Mouse (Mus musculus) thymus, postnatal 25 days (tissue): Measurements from ENCODE around the gene Polr2l.
A peak's percentile ranks its signal among the peaks of the same experiment; 100 is the strongest.
"Not testable (repeated sequence)": the region's sequence is repeated elsewhere in the genome, so short reads cannot be mapped to it uniquely, and the experiment has no call there.

Experiments used
- DNase-seq: peaks from one replicate; pipeline ENCODE4 v3.0.0; 2022

The Polr2l gene

GRCm38 (mm10) chr7:141447110-141447991 is 27.6 kb downstream of the Polr2l start, which contains the start of gene Rplp2:
TSS of gene Rplp2 (plus strand) at chr7:141447370.
- peak; percentile 94 for DNase-seq

DNA sequence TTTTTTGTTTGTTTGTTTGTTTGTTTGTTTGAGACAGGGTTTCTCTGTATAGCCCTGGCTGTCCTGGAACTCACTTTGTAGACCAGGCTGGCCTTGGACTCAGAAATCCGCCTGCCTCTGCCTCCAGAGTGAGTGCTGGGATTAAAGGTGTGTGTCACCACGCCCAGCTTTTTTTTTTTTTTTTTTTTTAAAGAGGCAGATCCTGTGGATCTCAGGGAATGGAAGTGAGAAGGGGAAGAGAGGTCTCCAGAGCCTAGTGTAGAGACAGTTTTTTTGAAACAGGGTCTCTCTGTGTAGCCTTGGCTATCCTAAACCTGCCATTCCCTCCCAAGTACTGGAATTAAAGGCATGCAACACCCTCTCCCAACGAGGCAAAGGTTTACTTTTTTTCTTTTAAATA is 28.6 kb downstream of the Polr2l start:
- not testable (repeated sequence) for DNase-seq

DNA sequence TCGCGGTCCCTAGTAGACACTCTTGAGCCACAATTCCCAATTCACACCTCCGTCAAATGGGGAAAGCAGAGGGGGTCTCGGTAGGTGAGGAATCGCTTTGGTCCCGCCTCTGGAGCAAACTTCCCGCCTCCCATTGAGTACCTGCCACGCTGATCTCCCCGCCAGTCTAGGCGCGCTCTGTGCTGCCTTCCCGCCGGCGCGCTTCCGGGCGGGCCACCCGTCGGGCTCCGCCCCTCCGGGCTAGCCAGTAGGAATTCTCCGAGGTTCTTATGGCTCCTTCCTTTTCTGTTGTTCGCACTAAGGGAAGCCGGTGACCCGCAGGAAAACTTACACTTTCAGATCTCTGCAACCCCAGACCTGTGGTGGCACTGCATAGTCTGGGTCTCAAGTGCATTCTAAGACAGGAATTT is 31.1 kb downstream of the Polr2l start, which contains the start of gene Pidd1:
Gene Pidd1, minus strand, starts transcription at position 198 of the 410 bp plus-strand sequence.
- DNase-seq: peak; percentile 69

DNA sequence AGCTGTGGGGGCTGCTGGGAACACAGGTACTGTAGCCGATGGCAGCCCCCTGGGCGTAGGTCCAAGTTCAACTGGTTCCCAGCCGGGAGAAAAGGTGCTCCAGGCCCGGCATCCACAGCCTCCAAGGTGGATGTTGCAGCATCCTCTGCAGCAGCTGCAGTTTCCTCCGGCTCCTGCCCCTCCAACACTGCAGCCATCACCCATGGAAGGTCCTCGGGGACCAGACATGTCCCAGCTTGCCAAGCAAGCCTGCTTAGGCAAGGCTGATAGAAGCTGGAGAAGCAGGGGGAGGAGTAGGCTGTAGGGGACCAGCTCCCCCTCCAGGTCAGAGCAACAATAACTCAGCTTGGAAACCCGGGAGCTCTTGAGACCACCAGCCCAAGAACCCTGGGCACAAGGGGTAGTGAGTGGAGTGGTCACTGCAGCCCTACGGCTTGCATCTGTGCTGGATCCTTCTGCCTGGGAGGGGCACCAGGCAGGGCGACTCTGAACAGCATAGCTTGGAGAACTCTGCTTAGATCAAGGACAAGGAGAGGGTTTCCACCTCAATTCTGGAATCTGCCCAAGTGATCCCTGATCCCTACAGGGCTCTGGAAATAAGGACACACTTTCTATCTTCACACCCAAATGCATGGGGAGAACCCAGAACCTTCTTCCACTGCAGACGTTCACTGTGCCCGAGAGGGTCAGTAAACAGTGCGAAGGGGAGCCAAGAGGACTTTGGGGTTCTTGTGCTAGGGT is 31.7 kb downstream of the Polr2l start:
- peak; percentile 55 for DNase-seq

DNA sequence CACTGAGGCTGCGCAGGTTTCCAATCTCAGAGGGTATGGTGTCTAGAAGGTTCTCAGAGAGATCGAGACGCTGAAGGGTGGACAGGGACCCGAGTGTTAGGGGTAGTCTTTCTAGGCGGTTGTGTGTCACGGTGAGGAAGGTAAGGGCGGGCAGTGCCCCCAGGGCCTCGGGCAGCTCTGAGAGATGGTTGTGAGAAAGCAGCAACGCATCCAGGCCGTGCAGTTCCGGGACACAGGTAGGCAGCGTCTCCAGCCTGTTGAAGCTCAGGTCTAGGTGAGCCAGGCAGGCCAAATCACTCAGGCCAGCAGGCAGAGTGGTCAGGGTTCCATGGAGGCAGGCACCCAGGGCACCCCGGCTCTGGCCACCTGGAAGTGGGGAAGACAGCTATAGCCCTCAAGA is 32.7 kb downstream of the Polr2l start:
- DNase-seq: no peak

- DNase-seq: no peak
Measured at GRCm38 (mm10) chr7:141441460-141441859, 33.5 kb downstream of the Polr2l start.

DNA sequence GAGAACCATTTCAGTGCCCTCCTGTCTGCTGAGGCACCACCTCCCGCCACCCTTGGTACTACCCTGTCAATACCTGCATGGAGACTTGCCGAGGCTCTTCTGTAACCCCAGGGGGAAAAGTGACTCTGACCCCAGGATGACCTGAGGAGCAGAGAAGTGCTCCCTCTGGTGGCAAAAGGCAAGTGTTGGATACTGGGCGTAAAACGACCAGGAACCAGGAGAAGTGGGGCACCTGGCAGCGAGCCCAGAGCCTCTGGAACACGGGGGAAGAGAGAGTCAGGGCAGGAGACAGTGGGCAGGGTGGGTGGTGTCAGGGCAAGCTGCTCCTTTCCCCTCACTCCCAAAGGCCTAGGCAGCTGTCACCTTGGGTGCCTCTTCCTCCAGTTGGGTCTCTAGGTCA is 34.3 kb downstream of the Polr2l start:
- DNase-seq: peak; percentile 39

- no peak for DNase-seq
Measured at GRCm38 (mm10) chr7:141439811-141440210, 35.1 kb downstream of the Polr2l start.

- no peak for DNase-seq
Measured at GRCm38 (mm10) chr7:141439140-141439679, 35.7 kb downstream of the Polr2l start.

DNA sequence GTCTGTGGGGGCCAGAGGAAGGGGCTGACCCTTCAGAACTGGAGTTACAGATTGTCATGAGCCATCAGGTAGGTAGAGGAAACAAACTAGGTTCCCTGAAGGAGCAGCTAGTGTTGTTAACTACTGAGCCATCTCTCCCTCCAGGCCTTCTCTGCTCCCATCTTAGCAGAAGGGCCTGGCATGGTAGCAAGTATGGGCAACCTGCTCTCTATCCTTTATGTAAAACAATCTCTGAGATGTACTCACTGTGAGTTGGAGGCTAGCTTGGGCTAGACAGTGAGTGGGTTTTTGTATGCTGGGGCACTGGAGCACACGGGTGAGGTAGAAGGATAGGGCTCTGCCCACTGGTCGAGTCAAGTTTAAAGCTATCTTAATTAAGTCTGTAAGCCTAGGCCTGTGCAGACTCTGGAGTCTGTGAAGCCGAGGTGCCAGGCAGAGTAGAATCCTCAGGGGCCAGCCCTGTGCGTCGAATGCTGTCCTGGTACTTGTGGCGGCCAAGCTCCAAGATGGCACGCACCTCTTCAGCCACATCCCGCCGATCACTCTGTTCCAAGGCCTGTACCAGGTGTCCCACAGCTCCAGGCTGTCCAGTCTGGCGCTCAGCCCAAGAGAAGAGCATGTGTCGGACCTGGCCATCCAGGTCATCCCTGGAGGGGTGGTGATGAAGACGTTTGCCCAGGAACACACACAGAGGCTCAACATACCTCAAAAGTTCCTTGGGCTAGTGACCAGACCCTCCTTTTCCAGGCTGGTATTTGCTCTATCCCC is 36.5 kb downstream of the Polr2l start:
- DNase-seq: no peak

DNA sequence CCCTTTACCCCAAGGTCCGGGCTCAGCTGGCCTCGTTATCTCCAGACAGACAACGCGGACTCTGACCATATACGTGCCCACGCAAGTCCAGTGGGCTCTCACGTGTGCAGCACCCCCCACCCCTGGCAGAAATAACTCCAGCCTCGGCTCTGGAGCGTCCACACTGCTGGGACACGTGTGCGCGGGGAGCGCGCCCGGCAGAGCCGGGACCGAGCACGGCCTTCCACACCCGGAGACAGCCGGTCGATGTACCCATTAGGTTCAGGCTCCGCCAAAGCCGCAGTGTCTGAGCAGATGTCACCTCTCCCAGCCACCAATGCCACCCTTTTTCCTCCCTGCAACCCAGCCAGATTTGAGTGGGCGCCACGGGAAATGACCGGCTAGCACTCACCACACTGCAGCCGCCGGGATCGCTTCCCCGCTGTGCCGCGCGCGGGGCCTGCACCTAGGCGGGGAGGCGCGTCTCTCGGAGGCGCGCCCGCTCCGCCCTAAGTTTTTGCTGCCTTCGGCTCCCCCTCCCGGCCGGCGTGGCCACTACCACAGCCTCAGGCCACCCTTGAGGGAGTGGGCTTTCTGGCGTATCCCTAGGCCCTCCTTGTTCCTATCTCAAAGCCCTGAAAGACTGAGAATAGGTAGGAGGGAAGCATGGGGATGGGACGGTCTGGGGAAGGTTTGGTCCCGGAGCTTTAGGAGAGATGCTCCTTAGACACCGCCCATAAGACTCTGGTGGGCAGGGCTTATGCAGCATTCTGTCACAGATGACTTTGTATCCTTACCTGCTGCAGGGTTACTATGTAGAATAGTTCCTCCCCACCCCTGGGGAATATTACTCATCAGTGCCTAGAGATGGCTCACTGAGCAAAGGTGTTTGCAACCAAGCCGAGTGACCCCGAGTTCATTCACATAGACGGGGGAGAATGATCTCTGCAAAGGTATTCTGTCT is 37.5 kb downstream of the Polr2l start, which contains the start of gene Slc25a22:
Gene Slc25a22, minus strand, starts transcription at position 715 of the 943 bp plus-strand sequence.
- peak; percentile 88 for DNase-seq

- no peak for DNase-seq
Measured at GRCm38 (mm10) chr7:141436523-141436892, 38.4 kb downstream of the Polr2l start.

DNA sequence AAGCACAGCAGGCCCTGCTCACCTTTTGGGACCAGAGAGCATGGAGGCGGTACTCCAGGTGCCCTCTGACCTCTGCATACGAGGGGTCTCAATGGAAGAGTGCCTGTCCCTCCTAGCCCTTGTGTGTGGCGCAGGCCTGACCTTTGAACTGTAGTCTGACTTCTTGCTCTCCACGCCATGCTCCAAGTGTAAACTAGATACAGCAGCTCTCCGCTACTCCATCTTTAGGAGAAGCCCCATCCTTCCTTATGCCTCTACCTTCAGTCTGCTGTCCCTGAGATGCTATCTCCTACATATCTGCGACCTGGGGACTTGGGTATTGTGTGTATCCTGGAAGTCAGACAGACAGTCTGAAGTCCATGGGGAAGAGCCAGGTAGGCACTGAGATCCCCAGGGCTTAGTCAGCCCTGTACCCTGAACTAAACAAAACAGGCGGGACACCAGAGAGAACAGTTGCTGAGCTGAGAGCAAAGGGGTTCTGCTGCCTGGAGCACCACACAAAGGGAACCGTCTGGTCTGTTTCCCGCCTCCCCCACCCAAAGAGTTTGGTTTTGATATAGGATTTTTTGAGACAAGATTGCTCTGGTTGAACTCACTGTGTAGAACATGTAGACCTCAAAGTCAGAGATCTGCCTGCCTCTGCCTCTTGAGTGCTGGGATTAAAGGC is 38.9 kb downstream of the Polr2l start:
- no peak for DNase-seq

- peak; percentile 66 for DNase-seq
Measured at GRCm38 (mm10) chr7:141435129-141435855, 39.6 kb downstream of the Polr2l start.

GRCm38 (mm10) chr7:141434464-141434863 is 40.5 kb downstream of the Polr2l start:
- peak; percentile 41 for DNase-seq

- DNase-seq: no peak
Measured at GRCm38 (mm10) chr7:141433517-141434400, 41.2 kb downstream of the Polr2l start.

- no peak for DNase-seq
Measured at GRCm38 (mm10) chr7:141432741-141433516, 42.0 kb downstream of the Polr2l start.

DNA sequence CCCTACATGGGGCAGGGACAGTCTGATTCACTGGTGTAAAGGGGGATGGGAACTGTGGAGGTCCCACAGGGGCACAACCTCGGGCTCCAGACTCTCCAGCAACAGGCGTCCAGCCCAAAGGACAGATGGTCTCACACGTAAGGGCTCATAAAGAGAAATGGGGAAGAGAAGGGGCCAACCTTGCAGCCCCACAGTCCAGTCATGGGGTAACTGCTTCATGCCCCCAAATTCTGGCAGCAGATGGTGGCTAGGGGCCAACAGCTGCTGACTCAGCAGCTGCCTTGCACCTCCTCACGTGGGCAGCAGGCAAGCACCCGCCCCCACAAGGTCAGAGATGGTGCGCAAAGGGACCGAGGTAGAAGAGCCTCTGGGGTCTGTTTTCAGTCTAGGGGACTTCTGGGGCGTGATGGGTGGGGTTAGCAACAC is 42.7 kb downstream of the Polr2l start:
- no peak for DNase-seq
